Mouse (Mus musculus) midbrain, embryonic 12.5 days (tissue): ENCODE measurements around the gene 2310033P09Rik. TPM values are rescaled to one million over a fixed set of nuclear protein-coding genes. Genes with fewer than 3 reads are reported as not detected.

Experiments used
- ATAC-seq: fragments of 200-750 bp; cut with Nextera tagmentation; 2 replicates; pipeline ENCODE4 v1.8.0; 2017; ENCODE audit warnings: low read depth, moderate TSS enrichment, moderate library complexity; ENCODE audit not compliant: low FRiP score
- H3K27ac ChIP-seq: fragments of 300-500 bp; sonication (generic); replicated peaks from 2 replicates; pipeline ENCODE4 v1.5.1; 2016; ENCODE audit warnings: mild to moderate bottlenecking
- H3K27me3 ChIP-seq: fragments of 300-500 bp; sonication (generic); 2 replicates; pipeline ENCODE4 v1.6.1; 2016; ENCODE audit warnings: mild to moderate bottlenecking
- H3K36me3 ChIP-seq: fragments of 300-500 bp; sonication (generic); 2 replicates; pipeline ENCODE4 v1.6.1; 2016
- H3K4me1 ChIP-seq: fragments of 300-500 bp; sonication (generic); 2 replicates; pipeline ENCODE4 v1.6.1; 2016
- H3K4me2 ChIP-seq: fragments of 300-500 bp; sonication (generic); replicated peaks from 2 replicates; pipeline ENCODE4 v1.6.1; 2016; ENCODE audit warnings: mild to moderate bottlenecking, moderate library complexity
- H3K4me3 ChIP-seq: fragments of 300-500 bp; sonication (generic); 2 replicates; pipeline ENCODE4 v1.5.1; 2016; ENCODE audit warnings: mild to moderate bottlenecking
- H3K9ac ChIP-seq: fragments of 300-500 bp; sonication (generic); replicated peaks from 2 replicates; pipeline ENCODE4 v1.6.1; 2016; ENCODE audit warnings: mild to moderate bottlenecking, moderate library complexity
- H3K9me3 ChIP-seq: fragments of 300-500 bp; sonication (generic); 2 replicates; pipeline ENCODE4 v1.6.1; 2016; ENCODE audit warnings: mild to moderate bottlenecking
- WGBS: fragments of 180-500 bp; shearing (Covaris S2); methylation state at CpG from one replicate; pipeline ENCODE4 v1.1.7; 2016; 5-methylcytosine and 5-hydroxymethylcytosine counted together
- polyA plus RNA-seq: library from polyadenylated mRNA; unstranded; fragments of >200 nt; fragmentation: Nextera tagmentation; extraction: Ambion mirVana; gene quantifications from 2 replicates; pipeline ENCODE4 v1.2.1, GENCODE M21; 2016

Gene 2310033P09Rik
- polyA plus RNA-seq, 1 experiment from 2014 or later: 35.0 TPM

DNA sequence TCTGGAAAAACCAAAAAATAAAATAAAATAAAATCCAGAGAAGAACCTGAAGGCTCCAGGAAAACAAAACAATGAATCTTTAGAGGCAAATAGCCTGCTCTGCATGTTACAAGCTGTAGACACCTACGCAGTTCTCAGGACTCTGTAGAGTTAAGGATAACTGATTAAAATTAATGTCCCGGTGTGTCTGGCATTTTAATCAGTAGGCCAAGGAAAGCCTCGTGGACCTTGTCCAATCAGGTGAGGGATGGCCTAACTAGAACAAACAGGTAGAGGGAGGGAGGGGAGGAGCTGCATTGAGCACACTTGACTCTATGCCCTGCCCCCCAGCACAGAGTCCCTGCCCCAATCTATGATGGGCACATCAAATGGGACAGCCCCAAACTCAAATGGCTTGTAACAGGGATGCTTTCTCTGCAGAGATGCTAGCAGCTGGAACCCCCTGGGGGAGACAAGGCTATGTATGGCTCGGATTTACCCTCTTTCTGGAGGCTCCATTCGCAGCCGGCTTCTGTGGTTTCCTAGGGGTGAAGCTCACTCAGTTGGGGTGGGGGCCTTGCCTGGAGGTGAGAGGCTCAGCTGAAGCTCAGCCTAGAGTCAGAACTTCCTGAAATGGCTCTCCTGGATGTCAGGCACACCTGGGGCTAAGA lies 33.8 kb upstream of the 2310033P09Rik start:
- 56% methylated on average over 6 of the region's 6 CpGs for WGBS
- ATAC-seq: no peak
- H3K27me3 ChIP-seq: peaks cover 66% of the 10 kb centered on the region

DNA sequence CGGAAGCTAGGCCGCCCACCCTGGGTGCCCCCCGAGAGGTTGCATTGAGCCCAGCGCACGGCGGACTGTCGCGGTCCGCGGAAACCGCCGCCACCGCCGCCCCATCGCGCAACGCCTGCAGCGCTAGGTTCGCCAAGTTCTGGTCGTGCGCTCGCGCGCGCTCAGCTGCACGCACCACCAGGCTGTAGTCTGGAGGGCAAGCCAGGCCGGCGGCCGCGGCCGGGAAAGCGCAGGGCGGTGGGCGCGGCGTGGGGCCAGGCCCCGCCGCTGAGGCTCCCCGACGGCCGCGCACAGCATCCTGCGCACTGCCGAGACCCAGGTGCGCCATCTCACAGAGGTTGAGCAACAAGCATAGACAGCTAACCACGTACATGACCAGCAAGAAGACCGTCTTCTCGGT lies 31.6 kb upstream of the 2310033P09Rik start:
- Histone ChIP-seq H3K9ac (no peak overlapping the region), H3K9me3 (no peaks in the 10 kb centered on the region), H3K4me1 (no peaks in the 10 kb centered on the region), H3K4me2 (no peak overlapping the region; the same call in 1 of the 2 replicates), H3K4me3 (peak overlapping the region; percentile 12; the same call in 1 of the 2 replicates), H3K27me3 (peaks cover 76% of the 10 kb centered on the region), H3K27ac (no peak overlapping the region), H3K36me3 (no peaks in the 10 kb centered on the region)
- 3% methylated on average over 46 of the region's 48 CpGs for WGBS
- no peak for ATAC-seq

More for the DNA sequence above, 33.8 kb upstream of the 2310033P09Rik start:
- Histone ChIP-seq H3K4me2 (no peak overlapping the region), H3K4me1 (no peaks in the 10 kb centered on the region), H3K4me3 (no peak overlapping the region), H3K9me3 (no peaks in the 10 kb centered on the region), H3K36me3 (no peaks in the 10 kb centered on the region), H3K27ac (no peak overlapping the region), H3K9ac (no peak overlapping the region)

DNA sequence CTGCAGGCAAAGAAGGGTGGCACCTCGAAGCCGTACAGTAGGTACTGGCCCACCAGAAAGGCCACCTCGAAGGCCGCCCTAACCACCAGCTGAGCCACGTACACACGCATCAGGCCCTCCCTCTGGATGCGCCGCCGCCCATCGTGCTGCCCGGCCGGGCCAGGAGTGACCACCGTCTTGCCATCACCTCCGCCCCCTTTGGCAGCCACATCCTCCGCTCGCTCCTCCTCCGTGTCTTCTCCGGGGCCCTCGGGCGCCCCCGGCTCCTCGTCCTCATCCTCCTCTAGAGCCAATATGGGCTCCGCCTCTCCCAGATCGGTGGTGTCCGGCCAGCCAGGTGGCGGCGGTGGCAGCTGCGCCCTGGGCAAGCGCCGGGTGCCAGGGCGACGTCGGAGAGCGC lies 31.2 kb upstream of the 2310033P09Rik start:
- Histone ChIP-seq H3K27me3 (peaks cover 76% of the 10 kb centered on the region), H3K4me1 (no peaks in the 10 kb centered on the region), H3K27ac (no peak overlapping the region), H3K9me3 (no peaks in the 10 kb centered on the region), H3K9ac (no peak overlapping the region), H3K36me3 (no peaks in the 10 kb centered on the region), H3K4me3 (no peak overlapping the region), H3K4me2 (no peak overlapping the region)
- 11% methylated on average over 34 of the region's 34 CpGs for WGBS
- ATAC-seq: no peak

DNA sequence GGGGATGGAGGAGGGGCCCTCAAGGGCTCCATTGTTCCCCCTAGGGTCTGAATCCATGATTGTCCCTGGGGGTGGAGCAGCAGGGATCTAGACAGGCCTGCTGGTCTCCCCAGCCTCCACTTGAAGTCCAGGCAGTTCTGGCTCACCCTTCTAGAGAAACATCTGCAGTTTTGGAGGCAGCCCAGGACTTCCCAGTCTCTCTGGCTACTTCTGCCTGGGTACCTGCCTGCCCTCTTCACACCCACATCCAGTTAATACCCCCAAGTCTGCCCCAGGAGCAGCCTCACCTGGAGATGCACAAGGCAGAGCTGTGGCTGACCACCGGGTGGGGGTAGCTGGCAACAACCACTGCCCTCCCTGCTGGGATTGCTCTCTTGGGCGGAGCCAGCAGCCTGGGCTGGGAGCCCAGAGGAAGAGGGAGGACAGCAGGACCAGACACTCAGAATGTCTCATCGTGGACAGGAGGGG lies 25.2 kb upstream of the 2310033P09Rik start, which contains the start of gene Gjc2:
TSS of gene Gjc2 (minus strand) at position 350 of the 468 bp plus-strand sequence.
- H3K36me3 ChIP-seq: peaks cover 25% of the 10 kb centered on the region
- no peak within 1 kb of the TSS for H3K4me3 ChIP-seq
- no peaks in the 10 kb centered on the region for H3K9me3 ChIP-seq
- H3K27ac ChIP-seq: no peak within 1 kb of the TSS
- WGBS: 25% methylated on average over 3 of the region's 3 CpGs
- no peak within 1 kb of the TSS for H3K4me2 ChIP-seq
- H3K4me1 ChIP-seq: no peaks in the 10 kb centered on the region
- ATAC-seq: no peak
- peaks cover 24% of the 10 kb centered on the region for H3K27me3 ChIP-seq
- peak within 1 kb of the TSS; percentile 1; the same call in 1 of the 2 replicates for H3K9ac ChIP-seq

DNA sequence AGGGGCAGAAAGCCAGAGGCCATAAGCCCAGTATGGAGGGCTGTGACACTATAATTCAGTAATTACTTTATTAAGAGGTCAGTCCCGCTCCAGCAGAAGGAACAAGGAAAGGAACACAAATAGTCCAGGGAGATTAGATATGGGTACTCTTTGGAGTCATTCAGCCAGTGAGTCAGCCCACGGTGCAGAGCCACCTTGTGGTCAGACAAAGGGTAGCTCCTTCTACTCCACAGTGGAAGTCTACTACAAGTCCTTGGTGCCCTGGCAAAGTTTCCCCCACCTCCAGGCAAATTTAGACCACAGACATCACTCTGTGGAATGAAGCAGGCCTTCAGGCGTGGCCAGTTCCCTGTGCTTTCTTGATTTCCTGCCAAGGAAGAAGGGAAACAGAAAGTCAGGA lies 24.3 kb upstream of the 2310033P09Rik start:
- no peak overlapping the region for H3K27ac ChIP-seq
- no peaks in the 10 kb centered on the region for H3K9me3 ChIP-seq
- peaks cover 15% of the 10 kb centered on the region for H3K27me3 ChIP-seq
- no peak overlapping the region for H3K4me2 ChIP-seq
- H3K36me3 ChIP-seq: peaks cover 25% of the 10 kb centered on the region
- no peak overlapping the region for H3K9ac ChIP-seq
- 29% methylated on average over 3 of the region's 3 CpGs for WGBS
- H3K4me3 ChIP-seq: no peak overlapping the region
- H3K4me1 ChIP-seq: no peaks in the 10 kb centered on the region
- ATAC-seq: 0 out of 2 replicates have a peak, but pooled peaks have one; percentile 44

DNA sequence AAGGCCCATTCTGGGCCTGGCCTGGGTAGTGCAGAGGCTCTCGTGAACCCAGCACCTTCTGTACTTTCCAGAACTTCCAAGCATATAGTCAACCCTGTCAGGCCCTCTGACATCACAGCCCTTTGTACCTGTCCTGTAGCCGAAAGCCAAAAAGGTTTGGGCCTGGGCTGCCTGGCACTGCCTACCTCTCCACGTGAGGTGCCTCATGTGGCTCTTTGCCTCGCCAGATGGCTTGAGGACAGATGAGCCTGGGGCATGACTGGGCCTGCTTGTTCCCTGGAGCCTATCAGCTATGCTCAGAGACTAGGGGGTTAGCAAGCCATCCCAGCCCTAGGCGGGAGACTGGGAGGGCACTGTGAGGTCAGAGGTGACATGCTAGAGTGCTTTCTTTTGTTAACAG lies 22.6 kb upstream of the 2310033P09Rik start:
- Histone ChIP-seq H3K27me3 (no peaks in the 10 kb centered on the region; the same call in none of the 2 replicates), H3K4me3 (no peak overlapping the region), H3K4me2 (no peak overlapping the region), H3K9ac (no peak overlapping the region), H3K4me1 (0 out of 2 replicates have a peak, but pooled peaks cover 5% of the 10 kb centered on the region), H3K27ac (no peak overlapping the region), H3K9me3 (no peaks in the 10 kb centered on the region), H3K36me3 (peaks cover 25% of the 10 kb centered on the region)
- ATAC-seq: no peak
- WGBS: 79% methylated on average over 5 of the region's 5 CpGs

DNA sequence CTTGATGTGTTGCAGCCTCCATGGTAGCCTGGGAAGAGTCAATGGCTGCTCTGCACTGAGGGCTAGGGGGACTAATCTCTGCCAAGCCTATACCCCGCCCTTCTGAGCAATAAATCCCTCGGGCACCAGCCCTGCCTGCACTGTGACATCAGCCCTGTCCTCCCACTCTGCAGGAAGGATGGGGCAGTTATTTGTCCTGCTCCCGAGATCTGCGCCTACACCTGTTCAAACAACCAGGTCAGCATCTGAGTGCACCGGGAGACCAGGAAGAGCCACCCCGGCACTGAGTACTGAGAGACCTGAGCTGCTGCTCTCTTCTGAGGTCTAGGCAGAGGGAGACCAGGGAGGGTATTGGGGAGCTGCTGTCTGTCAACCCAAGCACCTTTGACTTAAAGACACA lies 20.4 kb upstream of the 2310033P09Rik start:
- H3K4me1 ChIP-seq: peaks cover 10% of the 10 kb centered on the region; the same call in 1 of the 2 replicates
- no peak overlapping the region for H3K4me3 ChIP-seq
- H3K4me2 ChIP-seq: no peak overlapping the region
- 86% methylated on average over 6 of the region's 6 CpGs for WGBS
- no peaks in the 10 kb centered on the region for H3K27me3 ChIP-seq
- H3K9me3 ChIP-seq: no peaks in the 10 kb centered on the region
- H3K36me3 ChIP-seq: peaks cover 25% of the 10 kb centered on the region
- ATAC-seq: no peak
- no peak overlapping the region for H3K9ac ChIP-seq
- H3K27ac ChIP-seq: no peak overlapping the region

DNA sequence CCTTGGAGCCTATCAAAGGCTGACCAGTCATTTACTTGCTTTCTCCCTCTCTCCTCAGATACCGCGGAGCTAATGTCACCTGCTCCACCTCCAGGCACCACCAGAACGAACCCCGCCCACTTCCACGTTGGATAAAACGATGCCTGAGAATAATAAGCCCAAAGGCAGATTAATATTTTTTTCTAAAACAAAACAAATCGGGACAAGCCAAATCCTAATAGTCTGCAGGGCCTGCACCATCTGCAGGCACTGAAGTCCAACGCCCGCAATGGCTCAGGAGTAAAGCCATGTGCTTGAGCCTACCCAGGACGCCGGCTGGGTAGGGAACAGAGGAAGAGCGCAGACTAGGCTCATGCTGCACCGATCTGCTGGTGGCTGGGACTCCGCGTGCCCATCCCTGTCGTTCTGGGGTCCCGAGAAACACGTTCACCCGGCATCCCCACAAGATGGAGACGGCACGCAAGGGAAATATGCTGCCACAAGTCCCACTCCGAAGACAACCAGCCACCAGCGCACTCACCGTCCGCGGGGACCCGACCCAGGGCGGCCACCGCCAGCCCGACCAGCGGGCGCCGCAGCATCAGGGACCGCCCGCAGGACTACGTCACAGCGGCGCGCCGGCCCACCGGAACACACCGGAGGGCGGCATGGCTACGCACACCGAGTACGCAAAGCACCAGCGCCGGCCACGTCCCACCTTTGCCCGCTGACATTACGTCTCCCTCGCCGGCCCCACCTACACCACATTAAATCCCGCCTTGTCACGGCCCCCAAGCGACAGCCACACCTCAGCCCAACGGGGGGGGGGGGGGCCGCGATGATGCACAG lies 16.7 kb upstream of the 2310033P09Rik start:
- Histone ChIP-seq H3K27me3 (no peaks in the 10 kb centered on the region), H3K27ac (peak overlapping the region; percentile 81), H3K9me3 (no peaks in the 10 kb centered on the region), H3K4me1 (peaks cover 10% of the 10 kb centered on the region; the same call in 1 of the 2 replicates), H3K36me3 (peaks cover under 1% of the 10 kb centered on the region), H3K9ac (peak overlapping the region; percentile 63), H3K4me2 (peak overlapping the region; percentile 59), H3K4me3 (peak overlapping the region; percentile 57)
- WGBS: under 1% methylated on average over 56 of the region's 59 CpGs
- peak; percentile 96 for ATAC-seq

DNA sequence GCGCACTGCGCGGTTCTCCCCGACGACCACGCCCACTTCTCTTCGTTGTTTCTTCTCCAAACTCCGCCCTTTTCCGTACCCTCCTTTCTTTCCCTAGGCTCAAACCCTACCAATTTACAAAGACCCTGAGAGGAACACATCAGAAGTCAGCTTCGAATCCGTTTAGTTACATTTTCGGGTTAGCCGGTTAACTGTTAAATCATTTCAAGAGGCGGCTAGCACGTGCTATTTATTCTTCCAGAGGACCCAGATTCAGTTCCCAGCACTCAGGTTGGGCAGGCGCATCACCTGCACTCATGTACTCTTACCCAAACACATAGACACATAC lies 16.1 kb upstream of the 2310033P09Rik start, which contains the start of gene Guk1:
TSS of gene Guk1 (minus strand) at position 154 of the 328 bp plus-strand sequence.
- 5% methylated on average over 16 of the region's 16 CpGs for WGBS
- ATAC-seq: no peak
- Histone ChIP-seq H3K27me3 (no peaks in the 10 kb centered on the region), H3K36me3 (no peaks in the 10 kb centered on the region), H3K4me1 (peaks cover 10% of the 10 kb centered on the region; the same call in 1 of the 2 replicates), H3K9ac (peak within 1 kb of the TSS; percentile 63), H3K4me2 (peak within 1 kb of the TSS; percentile 59), H3K4me3 (peak within 1 kb of the TSS; percentile 57), H3K9me3 (no peaks in the 10 kb centered on the region), H3K27ac (peak within 1 kb of the TSS; percentile 81)

DNA sequence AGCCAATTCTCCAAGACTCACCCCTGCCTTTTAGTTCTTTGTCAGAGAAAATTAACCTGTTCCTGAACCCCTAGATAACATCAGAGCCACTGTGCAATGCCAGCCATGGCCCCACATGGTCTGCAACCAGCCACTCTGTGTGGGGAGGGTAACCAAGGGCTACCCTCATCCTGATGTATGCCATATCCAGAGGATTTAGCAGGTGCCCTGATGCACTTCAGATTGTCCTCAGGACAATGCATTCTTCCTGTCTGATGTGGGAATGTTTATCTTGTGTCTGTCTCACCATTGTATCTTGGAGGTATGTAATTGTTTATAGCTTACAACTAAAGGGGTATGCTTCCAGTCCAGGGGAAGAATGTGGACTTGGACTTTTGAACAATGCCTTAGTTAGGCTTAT lies 11.9 kb upstream of the 2310033P09Rik start:
- H3K4me3 ChIP-seq: no peak overlapping the region
- H3K36me3 ChIP-seq: no peaks in the 10 kb centered on the region
- H3K4me2 ChIP-seq: no peak overlapping the region
- no peak overlapping the region for H3K27ac ChIP-seq
- H3K9ac ChIP-seq: no peak overlapping the region
- H3K9me3 ChIP-seq: no peaks in the 10 kb centered on the region
- peaks cover 2% of the 10 kb centered on the region for H3K4me1 ChIP-seq
- no peak for ATAC-seq
- no peaks in the 10 kb centered on the region for H3K27me3 ChIP-seq

DNA sequence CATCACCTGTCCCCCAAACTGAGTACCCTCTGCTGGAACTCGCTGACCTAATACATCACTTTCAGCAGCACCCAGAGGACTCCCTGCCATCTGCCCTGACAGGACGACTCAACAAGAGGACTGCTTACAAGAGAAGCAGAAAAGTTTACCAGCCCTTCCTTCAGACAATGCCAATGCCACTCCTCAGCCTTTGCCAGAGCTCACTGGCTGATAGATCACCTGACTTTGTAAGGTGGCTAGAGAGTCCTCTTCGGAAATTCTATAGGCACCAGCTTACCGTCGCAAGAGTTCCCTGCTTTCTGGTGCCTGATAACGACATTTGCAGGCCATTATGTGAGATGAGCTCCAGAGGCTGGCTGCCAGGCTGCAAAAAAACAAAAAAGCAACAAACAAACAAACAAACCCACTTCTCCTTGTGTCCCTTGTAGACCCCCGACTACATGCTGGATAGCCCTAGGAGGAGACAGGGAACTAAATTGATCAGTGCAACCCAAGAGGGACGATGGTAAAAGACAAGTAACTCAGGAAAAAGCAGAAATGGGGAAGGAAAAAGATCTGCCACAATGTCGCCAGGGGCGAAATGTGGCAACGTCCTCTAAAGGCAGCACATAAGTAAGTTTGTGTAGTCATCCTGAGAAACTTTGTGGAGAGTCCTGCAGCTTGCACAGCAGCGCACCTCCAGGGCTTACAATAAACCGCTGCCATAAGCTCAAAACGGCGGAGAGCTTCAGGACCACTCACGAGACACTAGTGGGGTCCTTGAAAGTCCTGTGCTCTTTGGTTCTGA lies 6.7 kb upstream of the 2310033P09Rik start:
- 34% methylated on average over 16 of the region's 16 CpGs for WGBS
- no peak overlapping the region for H3K27ac ChIP-seq

More for the DNA sequence above, 6.7 kb upstream of the 2310033P09Rik start:
- peaks cover 21% of the 10 kb centered on the region for H3K36me3 ChIP-seq
- H3K9ac ChIP-seq: peak overlapping the region; percentile 78
- H3K9me3 ChIP-seq: no peaks in the 10 kb centered on the region
- H3K27me3 ChIP-seq: no peaks in the 10 kb centered on the region
- H3K4me2 ChIP-seq: peak overlapping the region; percentile 76
- peak overlapping the region; percentile 78 for H3K4me3 ChIP-seq
- H3K4me1 ChIP-seq: peaks cover 14% of the 10 kb centered on the region
- ATAC-seq: 0 out of 2 replicates have a peak, but pooled peaks have one; percentile 3
